Mouse (Mus musculus) regulatory T cell (primary cell): ENCODE measurements around the gene Slc26a10.

Experiments used
- in situ Hi-C: fragments of 300-600 bp; cut with MboI, MseI; formaldehyde crosslinking; loops from one replicate; pipeline ENCODE4 v1.15.1; 2025; ENCODE audit warnings: high pct_unique_total_duplicates

Gene Slc26a10

DNA sequence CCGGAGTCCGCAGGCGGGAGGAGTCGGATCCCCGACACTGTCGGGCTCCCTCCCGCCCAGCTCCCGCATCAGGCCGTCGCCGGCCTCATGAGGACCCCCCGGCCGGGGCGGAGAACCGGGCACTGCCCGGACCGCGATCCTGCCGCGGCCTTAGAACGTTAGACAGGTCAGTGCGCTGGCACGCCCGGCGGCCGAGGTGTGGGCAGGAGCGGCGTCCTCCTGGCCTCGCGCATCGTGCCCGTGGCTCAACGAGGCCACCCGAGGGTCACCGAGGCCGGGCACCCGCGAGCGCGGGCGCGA is 15.1 kb downstream of the Slc26a10 start:
- in situ Hi-C loops = loop anchor here (25.0 kb wide), 1 partner anchor 497 kb away; the partner anchor contains the start of genes Nab2 and Nemp1

DNA sequence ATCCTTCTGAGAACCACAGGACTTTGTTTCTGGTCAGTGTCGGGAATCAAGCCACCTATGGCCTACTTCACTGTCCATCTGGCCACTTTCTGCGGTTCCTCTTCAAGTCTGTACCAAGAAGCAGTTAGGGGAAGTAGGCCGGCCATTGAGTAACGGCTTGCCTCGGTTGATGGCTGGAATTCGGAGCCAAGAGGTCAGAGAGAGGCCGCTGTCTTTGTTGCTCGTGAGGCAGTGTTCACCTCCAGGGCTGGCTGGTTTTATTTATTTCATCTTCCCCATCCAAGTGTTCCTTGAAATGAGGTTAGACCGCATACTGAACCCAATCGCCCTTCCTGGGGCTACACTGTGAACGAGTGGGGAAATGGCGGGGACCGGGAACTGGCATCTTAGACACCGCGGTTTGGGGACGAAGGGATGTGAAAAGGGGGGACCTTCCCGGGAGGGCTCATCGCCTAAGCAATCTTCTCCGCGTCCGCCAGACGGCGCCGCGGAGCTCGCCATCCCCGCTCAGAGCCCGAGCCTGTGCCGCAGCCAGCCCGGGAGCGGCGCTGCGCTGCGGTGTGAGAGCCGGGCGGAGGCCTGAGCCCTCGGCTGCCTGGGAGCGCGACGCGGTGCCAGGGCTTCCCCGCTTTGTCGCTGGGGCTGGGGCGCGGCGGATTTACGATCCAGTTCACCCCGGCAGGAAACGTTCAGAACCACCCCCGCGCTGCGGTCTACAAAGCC is 15.7 kb downstream of the Slc26a10 start, which contains the start of gene B4galnt1:
TSS of gene B4galnt1 (plus strand) at position 595 of the 723 bp plus-strand sequence.
- in situ Hi-C loops = loop anchor here (25.0 kb wide), 1 partner anchor 498 kb away; the partner anchor contains the start of genes Nab2 and Nemp1

DNA sequence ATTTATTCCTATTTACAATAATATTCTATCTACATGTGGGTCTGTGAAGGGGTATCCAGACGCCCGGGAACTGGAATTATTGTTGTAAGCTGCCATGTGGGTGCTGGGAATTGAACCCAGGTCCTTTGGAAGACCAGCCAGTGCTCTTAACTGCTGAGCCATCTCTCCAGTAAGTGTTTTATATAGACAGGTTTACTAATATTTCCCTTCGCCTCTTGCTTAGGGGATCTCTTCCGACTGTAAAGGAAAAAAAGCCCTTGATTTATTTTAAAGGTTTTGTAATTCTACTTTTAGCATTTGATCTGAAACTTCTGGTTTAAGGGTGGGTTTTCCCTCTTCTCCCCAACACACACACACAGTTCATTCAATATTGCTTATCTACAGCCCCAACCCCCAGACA is 16.3 kb downstream of the Slc26a10 start:
- in situ Hi-C loops = loop anchor here (25.0 kb wide), 1 partner anchor 498 kb away; the partner anchor contains the start of genes Nab2 and Nemp1

DNA sequence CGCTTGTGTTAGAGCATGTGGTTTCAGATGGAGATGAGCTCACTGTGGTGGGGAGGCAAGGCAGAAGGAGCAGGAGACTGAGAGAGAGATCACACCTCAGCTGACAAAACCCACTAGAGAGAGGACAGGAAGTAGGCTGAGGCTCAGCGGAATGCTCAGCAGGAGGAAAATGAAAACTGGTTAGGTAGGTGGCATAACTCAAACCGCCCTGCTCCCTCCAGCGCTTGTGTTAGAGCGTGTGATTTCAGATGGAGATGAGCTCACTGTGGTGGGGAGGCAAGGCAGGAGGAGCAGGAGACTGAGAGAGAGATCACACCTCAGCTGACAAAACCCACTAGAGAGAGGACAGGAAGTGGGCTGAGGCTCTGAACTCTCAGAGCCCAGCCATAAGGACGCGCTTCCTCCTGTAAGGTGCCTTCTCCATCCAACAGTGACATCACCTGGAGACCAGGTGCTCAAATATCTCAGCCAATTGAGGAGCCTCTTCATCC is 17.6 kb downstream of the Slc26a10 start:
- in situ Hi-C loops = loop anchor here (25.0 kb wide), 1 partner anchor 499 kb away; the partner anchor contains the start of genes Nab2 and Nemp1

DNA sequence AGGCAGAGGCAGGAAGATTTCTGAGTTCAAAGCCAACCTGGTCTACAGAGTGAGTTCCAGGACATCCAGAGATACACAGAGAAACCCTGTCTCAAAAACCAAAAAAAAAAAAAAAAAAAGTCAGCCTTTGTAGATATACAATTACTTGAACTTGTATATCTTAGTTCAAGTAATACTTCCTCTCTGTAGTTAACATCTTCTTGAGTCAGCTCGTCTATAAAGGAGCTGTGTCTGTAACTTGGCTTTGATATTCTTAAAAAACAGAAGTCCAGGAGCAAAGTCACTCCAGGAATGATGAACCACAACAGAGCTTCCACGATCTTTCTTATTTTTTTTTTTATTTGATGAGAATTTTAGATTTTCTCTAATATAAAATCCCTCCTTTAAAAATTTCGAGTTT is 19.7 kb downstream of the Slc26a10 start:
- in situ Hi-C loops = loop anchor here (25.0 kb wide), 1 partner anchor 502 kb away; the partner anchor contains the start of genes Nab2 and Nemp1

DNA sequence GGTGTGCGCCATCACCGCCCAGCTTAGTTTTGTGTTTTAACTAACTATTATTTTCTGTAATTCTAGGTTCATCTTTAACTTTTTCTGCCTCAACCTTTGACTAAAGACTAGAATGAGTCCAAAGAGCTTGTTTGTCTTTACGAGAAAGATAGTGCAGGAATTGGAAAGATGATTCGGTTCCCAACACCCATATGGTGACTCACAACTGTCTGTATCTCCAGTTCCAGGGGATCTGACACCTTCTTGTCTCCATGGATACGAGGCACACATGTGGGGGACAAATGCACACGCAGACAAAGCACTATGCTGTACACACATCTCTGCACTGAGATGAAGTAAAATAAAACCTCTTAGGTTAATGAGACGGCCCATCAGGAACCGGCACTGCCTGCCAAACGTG is 20.4 kb downstream of the Slc26a10 start:
- in situ Hi-C loops = loop anchor here (25.0 kb wide), 1 partner anchor 502 kb away; the partner anchor contains the start of genes Nab2 and Nemp1

DNA sequence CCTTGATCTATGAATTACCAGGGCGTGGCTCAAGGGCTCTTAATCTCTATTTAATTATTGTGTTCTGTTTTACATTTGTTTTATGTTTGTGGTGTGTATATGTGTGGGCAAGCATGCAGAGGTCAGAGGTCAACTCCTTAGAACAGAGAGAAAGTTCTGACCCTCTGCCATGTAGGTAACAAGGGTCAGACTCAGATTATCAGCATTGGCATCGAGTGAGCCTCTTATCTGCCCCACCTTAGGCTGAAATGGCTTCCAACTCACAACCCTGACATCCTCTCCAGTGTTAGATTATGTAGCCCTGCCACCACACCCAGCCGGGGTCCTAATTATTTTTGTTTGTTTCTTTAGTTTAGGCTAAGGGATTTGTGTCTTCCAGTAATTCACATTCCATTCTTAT is 22.0 kb downstream of the Slc26a10 start:
- in situ Hi-C loops = loop anchor here (25.0 kb wide), 1 partner anchor 504 kb away; the partner anchor contains the start of genes Nab2 and Nemp1

DNA sequence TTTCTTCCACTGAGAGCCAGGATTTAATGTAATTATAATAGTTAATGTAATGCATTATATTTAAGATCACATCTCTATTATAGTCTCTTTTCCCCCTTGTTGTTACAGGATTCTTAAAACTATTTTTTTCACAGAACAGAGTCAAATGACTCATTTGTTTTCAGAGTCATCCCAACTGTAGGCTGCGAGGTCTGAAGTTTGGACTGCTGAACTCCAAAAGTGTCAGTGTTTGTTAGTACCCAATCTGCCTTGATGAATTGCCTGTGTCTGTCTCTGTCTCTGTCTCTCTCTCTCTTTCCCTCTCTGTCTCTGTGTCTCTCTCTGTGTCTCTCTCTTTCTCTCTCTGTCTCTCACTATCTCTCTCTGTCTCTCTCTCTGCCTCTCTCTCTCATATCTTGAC is 23.9 kb downstream of the Slc26a10 start:
- in situ Hi-C loops = loop anchor here (25.0 kb wide), 1 partner anchor 506 kb away; the partner anchor contains the start of genes Nab2 and Nemp1

DNA sequence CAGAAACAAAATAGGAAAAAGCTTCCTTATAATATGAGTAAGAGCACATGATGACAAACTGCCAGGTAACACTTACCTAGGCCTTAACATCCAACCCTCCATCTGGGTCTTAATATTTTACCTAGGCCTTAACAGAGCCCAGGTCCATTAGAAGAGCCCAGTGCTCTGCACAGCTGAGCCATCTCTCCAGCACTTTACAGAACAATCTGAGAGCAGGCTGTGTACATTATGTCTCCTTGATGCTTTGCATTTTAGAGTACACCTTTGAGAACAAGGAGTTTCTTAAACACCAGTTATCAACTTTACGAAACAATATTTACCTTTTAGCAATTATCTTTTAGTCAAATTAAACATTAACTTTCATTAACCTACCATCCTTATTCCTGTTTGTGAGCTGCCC is 24.4 kb downstream of the Slc26a10 start:
- in situ Hi-C loops = loop anchor here (25.0 kb wide), 1 partner anchor 506 kb away; the partner anchor contains the start of genes Nab2 and Nemp1

DNA sequence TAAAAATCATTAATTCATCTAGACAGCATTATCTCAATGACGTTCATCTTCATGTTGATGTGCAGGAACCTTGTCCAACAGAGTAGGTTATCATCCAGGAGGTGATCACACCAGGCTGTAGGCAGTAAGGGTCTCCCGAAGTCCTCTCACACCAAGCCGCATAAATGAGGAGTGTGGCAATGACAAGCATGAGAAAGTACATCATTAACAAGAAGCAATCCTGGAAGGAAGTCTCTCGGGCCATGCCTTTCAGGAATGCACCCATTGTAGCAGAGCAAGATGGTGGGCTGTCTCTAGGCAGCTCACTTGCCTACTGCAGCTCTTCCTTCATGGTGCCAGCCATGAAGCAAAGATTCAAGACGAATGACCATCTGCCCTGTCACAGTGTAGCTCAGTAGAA is 25.8 kb downstream of the Slc26a10 start:
- in situ Hi-C loops = loop anchor here (25.0 kb wide), 1 partner anchor 508 kb away; the partner anchor contains the start of genes Nab2 and Nemp1

DNA sequence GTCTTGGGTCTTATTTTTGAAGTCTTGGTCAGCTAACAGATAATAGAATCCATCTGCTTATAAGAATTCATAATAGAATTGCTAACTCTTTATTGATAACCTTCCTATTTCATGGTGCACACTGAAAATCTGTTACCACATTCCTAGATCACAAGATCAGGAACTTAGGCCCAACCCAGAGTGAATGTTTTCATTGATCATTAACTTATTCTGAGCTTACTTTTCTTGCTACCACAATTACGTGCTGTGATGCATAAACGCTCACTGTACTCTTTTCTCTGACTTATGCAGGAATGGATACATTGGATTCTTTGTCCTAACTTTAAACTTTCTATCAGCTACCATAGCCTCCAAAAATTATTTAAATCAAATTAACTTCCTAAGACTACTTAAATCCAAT is 26.2 kb downstream of the Slc26a10 start:
- in situ Hi-C loops = loop anchor here (25.0 kb wide), 1 partner anchor 508 kb away; the partner anchor contains the start of genes Nab2 and Nemp1

DNA sequence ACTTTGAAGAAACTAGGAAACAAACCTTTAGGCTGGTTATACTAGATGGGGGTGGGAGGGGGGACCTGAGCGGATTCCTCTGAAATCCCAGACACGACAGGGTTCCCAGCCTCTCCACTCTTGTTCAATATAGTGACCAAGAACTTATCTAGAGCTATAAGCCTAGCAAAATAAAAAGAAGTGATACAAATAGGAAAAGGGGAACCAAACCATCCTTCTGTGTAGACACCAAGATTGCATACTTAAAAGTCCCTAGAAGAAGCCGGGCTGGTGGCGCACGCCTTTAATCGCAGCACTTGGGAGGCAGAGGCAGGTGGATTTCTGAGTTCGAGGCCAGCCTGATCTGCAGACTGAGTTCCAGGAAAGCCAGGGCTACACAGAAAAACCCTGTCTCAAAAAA is 27.1 kb downstream of the Slc26a10 start:
- in situ Hi-C loops = loop anchor here (25.0 kb wide), 1 partner anchor 509 kb away; the partner anchor contains the start of genes Nab2 and Nemp1

DNA sequence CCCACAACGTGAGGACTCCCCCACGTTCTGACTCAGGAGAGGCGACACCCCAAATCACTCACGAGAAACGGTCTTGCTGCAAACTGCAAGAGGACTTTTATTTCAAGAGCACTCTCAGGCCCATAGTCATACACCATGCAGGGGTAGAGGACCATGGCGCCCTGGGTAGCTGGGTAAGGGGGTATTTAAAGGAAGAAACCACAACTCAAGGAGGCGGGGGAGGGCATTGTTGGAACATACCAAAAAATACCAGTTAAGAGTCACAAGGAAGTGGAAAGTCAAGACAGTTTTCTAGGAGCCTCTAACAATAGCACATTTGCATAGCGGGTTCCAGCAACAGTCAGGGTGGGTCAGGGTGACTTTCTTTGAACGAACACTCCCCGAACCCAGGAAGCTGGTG is 27.9 kb downstream of the Slc26a10 start:
- in situ Hi-C loops = loop anchor here (25.0 kb wide), 1 partner anchor 510 kb away; the partner anchor contains the start of genes Nab2 and Nemp1

DNA sequence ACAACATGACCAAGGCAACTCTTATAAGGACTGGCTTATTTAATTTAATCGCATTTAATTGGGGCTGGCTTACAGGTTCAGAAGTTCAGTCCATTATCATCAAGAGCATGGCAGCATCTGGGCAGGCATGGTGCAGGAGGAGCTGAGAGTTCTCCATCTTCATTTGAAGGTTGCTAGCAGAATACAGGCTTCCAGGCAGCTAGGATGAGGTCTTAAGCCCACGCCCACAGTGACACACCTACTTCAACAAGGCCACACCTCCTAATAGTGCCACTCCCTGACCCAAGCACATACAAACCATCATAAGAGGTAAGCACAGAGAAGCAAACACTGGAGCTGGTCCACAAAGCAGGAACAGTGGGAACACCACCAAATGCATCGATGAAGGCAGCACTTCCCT is 29.2 kb downstream of the Slc26a10 start:
- in situ Hi-C loops = loop anchor here (25.0 kb wide), 1 partner anchor 511 kb away; the partner anchor contains the start of genes Nab2 and Nemp1

DNA sequence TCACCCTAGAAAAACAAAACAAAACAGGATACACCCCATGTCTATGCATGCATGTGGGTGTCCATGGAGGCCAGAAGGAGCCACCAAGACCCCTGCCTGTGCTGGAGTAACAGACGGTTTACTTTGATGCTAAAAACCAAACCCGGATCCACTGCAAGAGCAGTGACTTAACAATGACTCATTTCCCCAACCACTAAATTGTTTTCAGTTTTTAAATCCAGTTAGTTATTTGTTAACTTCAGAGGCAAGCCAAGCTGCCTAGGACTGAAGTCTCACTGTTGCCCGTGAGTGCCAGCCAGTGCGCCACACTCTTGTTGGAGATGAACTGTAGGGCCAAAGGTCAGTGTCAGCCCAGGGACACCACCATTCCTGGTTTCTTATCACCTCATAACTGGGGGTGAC is 30.0 kb downstream of the Slc26a10 start:
- in situ Hi-C loops = loop anchor here (25.0 kb wide), 1 partner anchor 512 kb away; the partner anchor contains the start of genes Nab2 and Nemp1

DNA sequence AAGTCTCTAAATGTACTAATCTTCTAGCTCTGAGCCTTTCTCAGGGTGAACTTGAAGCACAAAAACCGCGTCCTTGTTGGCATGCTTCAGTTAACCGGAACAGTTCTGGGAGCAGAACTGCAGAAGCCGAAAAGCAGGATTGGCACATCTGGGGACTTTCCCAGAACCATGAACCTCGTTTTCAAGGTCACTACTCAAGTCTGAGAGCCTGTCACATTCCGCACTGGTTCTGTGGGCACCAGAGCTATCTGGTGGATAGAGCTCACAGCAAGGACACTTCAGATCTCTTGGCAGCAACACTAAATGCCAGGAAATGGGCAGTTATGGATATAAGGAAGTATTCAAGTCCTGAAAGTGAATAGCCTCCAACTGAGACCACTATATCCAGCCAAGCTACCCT is 33.3 kb downstream of the Slc26a10 start:
- in situ Hi-C loops = no loop called here

DNA sequence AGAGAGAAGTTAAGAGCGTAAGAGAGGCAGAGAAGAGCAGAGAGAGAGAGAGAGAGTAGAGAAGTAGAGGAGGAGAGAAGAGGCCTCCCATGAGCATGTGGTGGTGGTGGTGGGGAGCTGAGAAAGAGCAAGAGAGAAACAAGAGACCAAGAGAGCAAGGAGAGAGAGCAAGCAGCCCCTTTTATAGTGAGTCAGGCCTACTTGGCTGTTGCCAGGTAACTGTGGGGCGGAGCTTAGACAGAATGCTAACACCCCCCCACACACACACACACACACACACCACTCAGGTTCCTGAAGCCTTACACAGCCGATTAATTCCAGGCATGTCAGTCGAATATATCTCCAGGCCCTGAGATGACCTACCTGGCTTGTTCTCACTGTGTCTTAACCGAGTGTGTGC is 35.1 kb downstream of the Slc26a10 start:
- in situ Hi-C loops = no loop called here

DNA sequence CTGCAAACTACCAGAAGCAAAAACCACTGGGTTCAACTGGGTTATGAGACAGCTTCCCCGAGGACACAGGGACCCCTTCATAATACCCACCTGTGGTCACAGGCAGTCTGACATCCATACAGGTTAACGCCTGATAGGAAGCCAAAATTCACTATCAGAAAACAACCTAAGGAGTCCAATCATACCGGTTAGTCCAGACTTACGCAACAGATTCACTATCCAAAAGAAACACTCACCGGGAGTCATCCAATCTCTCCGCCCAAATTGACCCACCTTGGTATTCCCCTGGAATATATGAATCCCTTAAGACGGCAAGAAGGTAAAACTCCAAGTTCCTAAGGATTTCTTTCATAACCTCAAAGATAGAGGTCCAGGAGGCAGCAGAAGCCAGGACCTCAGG is 35.9 kb downstream of the Slc26a10 start:
- in situ Hi-C loops = no loop called here

DNA sequence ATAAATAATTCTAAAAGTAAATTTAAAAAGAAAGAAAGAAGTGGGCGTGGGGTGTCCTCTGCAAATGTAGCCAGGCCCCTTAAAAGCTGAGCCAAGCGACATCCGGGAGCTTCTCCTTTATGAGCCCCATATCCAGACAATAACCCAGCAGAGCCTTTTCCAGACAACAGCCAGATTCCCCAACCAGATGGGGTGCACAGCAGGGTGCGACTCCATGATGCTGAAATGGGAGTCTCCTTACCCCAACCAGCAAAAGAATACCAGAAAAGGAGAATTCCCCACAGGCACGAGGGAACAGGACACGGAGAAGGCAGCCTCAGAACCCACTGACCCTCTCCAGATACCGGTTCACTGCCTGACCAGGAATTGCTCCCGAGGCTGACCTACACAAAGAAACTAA is 37.2 kb downstream of the Slc26a10 start:
- in situ Hi-C loops = no loop called here

DNA sequence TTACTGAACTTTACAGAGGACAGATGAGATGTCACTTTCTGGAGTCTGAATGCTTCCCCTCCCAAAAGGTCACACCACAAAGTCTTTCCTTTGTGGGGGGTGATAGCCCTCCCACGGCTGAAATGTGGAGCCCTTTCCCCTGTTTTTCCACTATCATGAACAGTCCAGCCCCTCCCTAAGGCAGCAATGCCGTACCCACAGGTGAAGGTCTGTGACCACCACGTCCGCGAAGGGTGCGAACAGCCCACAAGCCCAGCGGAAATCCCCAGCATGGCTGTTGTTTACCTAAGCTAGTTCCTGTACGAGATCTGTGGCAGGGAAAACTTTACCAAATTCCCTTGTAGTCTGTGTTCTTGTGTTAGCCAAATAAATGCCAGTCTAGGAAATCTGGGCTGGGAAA is 38.9 kb downstream of the Slc26a10 start:
- in situ Hi-C loops = no loop called here

DNA sequence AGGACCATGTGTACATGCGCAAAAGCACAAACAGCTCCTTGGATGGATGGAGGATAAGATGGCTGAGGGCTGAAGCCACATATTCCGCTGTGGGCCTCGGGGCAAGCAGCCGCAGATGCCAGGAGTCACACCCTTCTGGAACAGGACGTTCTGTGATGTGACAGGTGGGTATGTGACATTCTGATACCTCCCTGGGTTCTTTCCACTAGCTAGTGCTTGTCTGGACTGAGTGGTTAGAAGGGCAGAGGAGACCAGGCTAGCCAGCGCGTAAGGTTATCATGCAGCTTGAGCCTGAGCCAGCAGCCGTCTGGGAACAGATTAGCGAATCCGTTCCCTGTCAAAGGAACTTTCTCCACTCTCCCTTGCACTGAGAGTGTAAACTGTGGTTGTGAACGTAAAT is 39.5 kb downstream of the Slc26a10 start:
- in situ Hi-C loops = no loop called here

DNA sequence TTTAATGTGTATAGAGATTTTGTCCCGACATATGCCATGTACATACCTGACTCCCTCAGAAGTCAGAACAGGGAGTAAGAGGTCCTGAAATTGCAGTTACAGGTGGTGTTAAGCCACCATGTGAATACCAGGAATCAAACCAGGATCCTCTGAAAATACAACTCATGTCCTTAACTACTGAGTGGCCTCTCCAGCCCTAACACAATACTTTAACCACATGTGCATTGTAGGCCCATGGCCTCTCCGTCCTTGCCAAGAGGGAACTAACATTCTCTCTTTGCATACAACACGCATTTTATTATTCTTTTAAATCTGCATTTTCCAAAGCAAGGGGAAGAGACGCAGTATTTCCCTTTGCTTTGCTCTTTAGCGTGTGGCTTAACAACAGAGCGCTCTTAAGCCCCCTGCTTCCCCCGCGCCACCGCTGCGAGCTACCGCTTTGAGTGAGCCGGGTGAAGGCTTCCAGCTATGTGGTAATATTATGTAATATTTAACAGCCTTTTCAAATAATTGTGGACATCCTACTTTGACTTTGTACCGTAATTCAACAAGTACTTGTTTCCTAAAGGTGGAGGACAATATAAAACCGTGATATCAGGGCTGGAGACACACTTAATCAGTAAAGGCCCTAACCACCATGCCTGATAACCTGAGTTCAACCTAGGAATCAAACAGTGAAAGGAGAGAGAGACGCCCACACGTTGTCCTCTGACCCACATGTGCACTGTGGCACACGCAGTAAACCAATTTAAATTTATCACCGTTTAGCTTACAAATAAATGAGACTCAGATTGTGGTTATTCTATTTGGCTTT is 41.9 kb downstream of the Slc26a10 start:
- in situ Hi-C loops = no loop called here
